Mouse (Mus musculus) testis, adult 2 months (tissue): ENCODE results near the gene Gss. TPM values are rescaled to one million over a fixed set of nuclear protein-coding genes. Genes with fewer than 3 reads are reported as not detected.

ENCODE experiments used
- H3K27ac ChIP-seq: fragments of 200-500 bp; 2 replicates; pipeline ENCODE4 v1.5.1; 2012; ENCODE audit warnings: low read depth, low read length; ENCODE audit not compliant: control insufficient read depth, insufficient read depth
- H3K27me3 ChIP-seq: fragments of 200-500 bp; 2 replicates; pipeline ENCODE4 v1.6.1; 2012; ENCODE audit warnings: mild to moderate bottlenecking, low read length, moderate library complexity; ENCODE audit not compliant: control insufficient read depth, insufficient read depth
- H3K36me3 ChIP-seq: fragments of 200-500 bp; 2 replicates; pipeline ENCODE4 v1.6.1; 2012; ENCODE audit warnings: mild to moderate bottlenecking, low read length; ENCODE audit not compliant: control insufficient read depth, insufficient read depth
- H3K4me1 ChIP-seq: fragments of 200-500 bp; 2 replicates; pipeline ENCODE4 v1.6.1; 2012; ENCODE audit warnings: low read length; ENCODE audit not compliant: control insufficient read depth, insufficient read depth
- H3K4me3 ChIP-seq: fragments of 200-500 bp; 2 replicates; pipeline ENCODE4 v1.5.1; 2012; ENCODE audit warnings: low read depth, mild to moderate bottlenecking, low read length, moderate library complexity, mixed read lengths; ENCODE audit not compliant: control insufficient read depth
- CTCF ChIP-seq: fragments of 200-500 bp; IDR thresholded peaks from 2 replicates; pipeline ENCODE4 v1.5.1; 2012; ENCODE audit warnings: low read depth, mild to moderate bottlenecking, inconsistent platforms, low read length, moderate library complexity; ENCODE audit not compliant: control insufficient read depth, insufficient read depth, insufficient replicate concordance
- POLR2A ChIP-seq: fragments of 200-500 bp; IDR thresholded peaks from 2 replicates; pipeline ENCODE4 v1.6.1; 2012; ENCODE audit warnings: low read depth, mild to moderate bottlenecking, inconsistent platforms, low read length, moderate library complexity; ENCODE audit not compliant: control insufficient read depth
- polyA plus RNA-seq: library from polyadenylated mRNA; depleted of rRNA; stranded (reverse); fragments of >200 nt; gene quantifications from 2 replicates; pipeline ENCODE4 v1.2.3, GENCODE M21; 2012

The Gss gene
- polyA plus RNA-seq, 1 experiment: 4.6 TPM

- no peak overlapping the region for H3K4me3 ChIP-seq
- H3K36me3 ChIP-seq: no peaks in the 10 kb centered on the region
- TF ChIP-seq CTCF: peak; percentile 57; the same call in 1 of the 2 replicates
- TF ChIP-seq POLR2A: no peak
- no peak overlapping the region for H3K27ac ChIP-seq
- no peaks in the 10 kb centered on the region for H3K27me3 ChIP-seq
- no peaks in the 10 kb centered on the region for H3K4me1 ChIP-seq
Measured at GRCm38 (mm10) chr2:155583927-155584530, 8.6 kb downstream of the Gss start.

- Histone ChIP-seq H3K4me3 (no peak overlapping the region), H3K4me1 (no peaks in the 10 kb centered on the region), H3K36me3 (no peaks in the 10 kb centered on the region), H3K27me3 (no peaks in the 10 kb centered on the region), H3K27ac (no peak overlapping the region)
- no peak for TF ChIP-seq POLR2A
- no peak for TF ChIP-seq CTCF
Measured at GRCm38 (mm10) chr2:155582996-155583395, 9.6 kb downstream of the Gss start.

DNA sequence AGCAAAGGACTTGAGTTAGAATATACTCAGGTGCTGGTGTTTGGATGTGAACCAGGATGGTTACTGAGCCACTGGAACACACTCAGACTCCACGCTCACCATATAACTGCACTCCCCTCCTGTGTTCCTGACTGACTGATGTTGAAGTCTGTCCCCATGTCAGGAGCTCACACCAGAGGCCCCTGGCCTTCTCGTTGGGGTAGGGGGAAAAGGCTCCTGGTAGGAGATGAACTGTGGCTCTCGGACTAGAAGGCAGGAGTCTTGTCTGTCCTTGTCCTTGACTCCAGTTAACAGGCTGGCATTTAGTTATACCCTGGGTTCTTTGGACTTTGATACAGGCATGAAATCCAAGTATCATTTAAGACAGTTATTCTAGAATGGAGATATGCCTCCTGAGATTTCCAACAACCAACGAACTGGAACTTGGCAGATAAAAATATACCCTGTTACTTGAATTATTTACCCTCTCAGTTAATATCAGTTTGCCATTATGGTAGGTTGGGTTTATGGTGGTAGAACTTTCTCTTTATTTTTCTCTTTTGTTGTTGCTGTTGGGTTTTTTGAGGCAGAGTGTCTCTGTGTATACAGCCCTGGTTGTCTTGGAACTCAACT lies 10.1 kb downstream of the Gss start:
- H3K4me1 ChIP-seq: no peaks in the 10 kb centered on the region
- H3K36me3 ChIP-seq: no peaks in the 10 kb centered on the region
- H3K27ac ChIP-seq: no peak overlapping the region
- TF ChIP-seq POLR2A: no peak
- no peak for TF ChIP-seq CTCF
- no peak overlapping the region for H3K4me3 ChIP-seq
- H3K27me3 ChIP-seq: no peaks in the 10 kb centered on the region

- Histone ChIP-seq H3K27ac (no peak overlapping the region), H3K27me3 (no peaks in the 10 kb centered on the region), H3K4me3 (no peak overlapping the region), H3K4me1 (no peaks in the 10 kb centered on the region), H3K36me3 (no peaks in the 10 kb centered on the region)
- TF ChIP-seq CTCF (no peak), POLR2A (no peak)
Measured at GRCm38 (mm10) chr2:155580331-155580730, 12.3 kb downstream of the Gss start.

GRCm38 (mm10) chr2:155576656-155577055 lies 16.0 kb downstream of the Gss start:
- Histone ChIP-seq H3K36me3 (no peaks in the 10 kb centered on the region), H3K27ac (no peak overlapping the region), H3K27me3 (no peaks in the 10 kb centered on the region), H3K4me3 (no peak overlapping the region), H3K4me1 (no peaks in the 10 kb centered on the region)
- TF ChIP-seq POLR2A: no peak
- TF ChIP-seq CTCF: no peak

DNA sequence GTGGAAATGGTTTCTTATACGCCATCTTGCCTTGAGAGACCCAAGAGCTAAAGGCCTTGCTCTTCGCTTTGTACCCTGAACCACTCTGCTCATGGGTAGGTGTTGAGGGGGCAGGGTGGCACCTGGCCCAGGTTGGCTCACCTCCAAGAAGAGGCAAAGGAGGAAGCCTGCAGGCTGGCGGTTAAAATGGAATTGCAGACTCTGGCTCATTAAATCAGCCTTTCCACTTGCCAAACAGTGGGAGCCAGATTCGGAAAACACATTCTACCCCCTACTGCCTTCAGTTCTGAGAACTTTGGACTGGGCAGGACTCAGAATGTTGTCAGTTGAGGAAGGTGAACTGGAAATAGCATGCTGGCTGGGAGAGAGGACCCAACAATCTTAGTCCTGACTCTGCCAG lies 17.9 kb downstream of the Gss start:
- H3K4me1 ChIP-seq: no peaks in the 10 kb centered on the region
- TF ChIP-seq POLR2A: no peak
- no peak for TF ChIP-seq CTCF

GRCm38 (mm10) chr2:155573996-155574395 lies 18.6 kb downstream of the Gss start:
- Histone ChIP-seq H3K4me3 (no peak overlapping the region), H3K36me3 (no peaks in the 10 kb centered on the region), H3K4me1 (no peaks in the 10 kb centered on the region), H3K27me3 (no peaks in the 10 kb centered on the region), H3K27ac (no peak overlapping the region)
- TF ChIP-seq POLR2A: no peak
- no peak for TF ChIP-seq CTCF

More for the DNA sequence above, 17.9 kb downstream of the Gss start:
- H3K27me3 ChIP-seq: no peaks in the 10 kb centered on the region
- H3K4me3 ChIP-seq: no peak overlapping the region
- no peaks in the 10 kb centered on the region for H3K36me3 ChIP-seq
- no peak overlapping the region for H3K27ac ChIP-seq
